Mouse (Mus musculus): Measurements from ENCODE around the gene Mybbp1a.

Mybbp1a gene

GRCm38 (mm10) chr11:72447475-72447874 lies 6.3 kb downstream of the Mybbp1a start:
- no peak for DNase-seq

DNA sequence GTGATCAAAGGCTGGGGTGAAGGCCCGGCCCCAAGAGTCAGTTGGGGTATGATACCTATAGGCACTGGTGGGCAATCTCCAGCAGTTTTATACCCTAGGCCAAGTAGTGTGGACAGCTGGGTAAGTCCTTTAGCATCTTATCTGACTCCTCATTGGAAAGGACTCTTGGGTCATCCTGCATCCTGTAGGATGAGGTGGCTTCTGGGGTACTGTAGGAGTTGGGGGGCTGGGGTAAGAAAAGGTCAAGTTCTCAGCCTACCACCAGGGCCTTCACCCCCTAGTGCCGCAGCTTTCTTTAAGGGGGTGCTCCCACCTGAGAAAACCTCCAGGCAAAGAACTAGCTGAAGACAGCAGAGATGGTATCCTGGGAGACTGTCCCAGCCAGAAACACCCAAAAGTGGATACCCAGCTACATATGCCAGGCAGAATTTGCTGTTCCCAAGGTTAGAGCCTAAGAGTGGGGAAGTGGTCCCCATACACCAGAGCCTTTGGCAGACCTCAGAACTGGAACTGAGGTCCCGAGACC lies 11.0 kb downstream of the Mybbp1a start:
- DNase-seq = no peak

GRCm38 (mm10) chr11:72453105-72453953 lies 12.2 kb downstream of the Mybbp1a start:
- no peak for DNase-seq

DNA sequence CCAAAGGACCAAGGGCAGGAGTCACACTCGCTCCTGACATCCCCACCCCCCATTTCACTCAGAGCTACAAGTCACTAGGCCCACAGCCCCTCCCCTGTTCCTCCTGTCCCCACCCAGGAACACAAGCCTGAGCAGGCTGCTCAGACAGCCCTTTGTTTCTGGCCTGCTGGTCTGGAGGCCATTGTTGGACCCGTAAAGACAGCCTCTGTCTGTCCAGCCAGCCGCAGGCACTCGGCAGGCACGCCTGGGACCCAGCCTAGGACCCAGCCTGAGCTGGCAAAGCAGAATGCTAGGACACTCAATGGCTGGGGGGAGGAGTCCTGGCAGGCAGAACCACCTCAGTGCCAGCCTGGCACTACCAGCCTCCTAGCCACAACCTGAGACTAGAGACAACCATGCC lies 14.5 kb downstream of the Mybbp1a start:
- no peak for DNase-seq

GRCm38 (mm10) chr11:72457995-72458496 lies 16.9 kb downstream of the Mybbp1a start:
- DNase-seq = no peak

DNA sequence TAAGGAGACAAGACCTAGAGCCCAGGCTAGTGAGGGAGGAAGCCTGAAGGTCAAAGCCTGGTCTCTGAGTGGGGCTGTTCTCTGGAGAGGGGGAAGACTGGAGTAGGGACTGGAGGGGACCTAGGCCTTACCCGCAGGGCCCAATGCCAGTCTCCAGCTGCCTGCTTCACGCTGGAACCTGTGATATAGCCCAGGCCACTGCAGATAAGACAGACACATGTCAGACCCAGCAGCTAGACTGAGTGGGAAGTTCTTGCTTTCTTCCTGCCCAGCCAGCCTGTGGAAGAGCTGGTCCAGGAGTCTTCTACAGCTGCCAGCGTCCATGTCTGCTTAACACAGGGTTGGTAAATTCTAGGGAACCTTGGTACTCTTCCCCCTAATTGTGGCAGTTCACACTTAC lies 17.3 kb downstream of the Mybbp1a start:
- DNase-seq = no peak

DNA sequence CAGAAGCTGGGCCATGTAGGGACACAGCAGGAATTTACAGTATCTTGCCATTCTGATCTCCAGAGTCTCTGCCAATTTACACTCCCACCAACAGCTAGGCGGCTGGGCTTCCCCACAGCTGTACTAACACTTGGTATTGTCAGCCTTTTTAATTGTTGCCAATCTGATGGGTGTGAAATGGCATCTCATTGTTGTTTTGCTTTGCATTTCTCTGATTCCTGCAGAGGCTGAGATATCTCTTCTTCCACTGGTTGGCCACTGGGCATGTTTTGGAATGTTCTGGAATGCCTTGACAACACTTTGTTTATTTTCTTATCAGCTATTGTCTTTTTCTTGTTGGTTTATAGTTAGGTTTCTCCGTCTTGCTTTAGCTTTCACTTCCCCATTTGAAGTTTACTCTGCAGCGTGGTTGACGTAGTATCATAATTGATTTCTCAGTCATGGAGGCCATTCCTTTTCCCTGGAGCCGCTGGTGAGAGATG lies 20.4 kb downstream of the Mybbp1a start:
- DNase-seq = no peak

- no peak for DNase-seq
These were observed 23.7 kb downstream of the Mybbp1a start for GRCm38 (mm10) chr11:72464821-72465220.

DNA sequence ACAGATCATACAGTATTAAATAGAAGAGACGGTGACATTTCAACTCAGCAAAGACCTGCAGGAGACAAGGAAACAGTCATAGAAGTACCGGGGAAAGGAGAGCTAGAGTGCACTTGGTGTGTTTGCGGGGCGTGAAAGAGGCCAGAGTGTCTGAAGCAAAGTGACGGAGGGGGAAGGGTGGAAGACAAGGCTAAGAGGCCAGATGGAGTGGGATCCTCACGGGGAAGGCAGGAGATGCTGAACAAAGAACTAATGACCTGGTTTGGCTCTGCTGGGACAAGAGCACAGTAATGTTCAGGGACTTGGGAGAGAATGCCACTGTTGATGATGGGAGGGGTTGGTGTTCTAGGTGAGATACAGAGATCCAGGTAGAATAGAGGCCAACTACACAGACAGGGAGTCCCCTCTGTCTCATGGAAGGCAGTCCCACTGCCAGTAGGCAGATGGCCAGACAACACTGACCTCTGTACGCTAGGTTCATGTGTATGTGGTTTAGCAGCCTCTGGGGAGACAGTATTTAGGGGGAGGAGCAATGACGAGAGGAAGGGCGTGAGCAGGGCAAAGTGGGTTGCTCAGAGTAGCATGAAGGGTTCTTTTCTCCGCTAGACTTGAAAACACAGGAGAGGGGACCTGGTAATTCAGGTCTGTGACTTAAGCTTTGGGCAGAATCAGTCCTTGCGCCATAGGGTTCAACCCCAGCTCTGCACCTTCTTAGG lies 25.0 kb downstream of the Mybbp1a start:
- DNase-seq = no peak

DNA sequence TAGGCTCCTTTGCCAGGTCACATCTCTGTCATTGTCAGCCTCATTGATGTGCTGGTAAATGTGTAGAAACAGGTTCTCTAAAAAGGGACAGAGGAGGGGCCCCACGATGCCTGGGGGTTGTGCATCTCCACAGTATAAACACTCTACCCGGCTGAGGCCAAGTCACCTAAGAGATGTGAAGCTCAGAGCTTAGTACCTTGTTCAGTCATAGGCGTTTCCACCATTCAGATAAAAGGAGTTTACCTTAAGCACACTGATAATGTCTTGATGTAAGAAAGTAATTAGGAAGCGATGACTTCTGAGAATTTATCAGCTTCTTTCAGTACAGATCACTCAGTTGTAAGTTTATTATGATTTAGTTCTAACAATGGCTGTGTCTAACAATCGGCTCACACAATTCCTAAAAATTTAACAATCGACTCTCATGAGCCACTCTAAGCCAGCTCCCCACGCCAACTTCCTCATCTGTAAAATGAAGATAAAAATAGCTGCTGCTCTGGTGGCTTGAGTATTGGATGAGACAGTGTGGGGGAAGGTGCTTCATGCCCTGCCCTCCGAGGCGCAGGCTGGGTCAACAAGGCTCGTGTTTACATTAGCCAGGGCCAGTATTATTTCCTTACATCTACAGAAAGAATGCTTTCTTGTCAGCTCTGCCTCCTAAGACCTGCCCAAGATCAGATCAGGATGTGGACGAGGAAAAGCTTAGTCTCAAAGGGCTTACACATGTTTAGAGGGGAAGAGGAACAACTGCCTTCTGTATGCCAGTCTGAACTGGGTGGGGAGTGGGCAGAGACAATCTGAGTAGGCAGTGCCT lies 25.7 kb downstream of the Mybbp1a start:
- no peak for DNase-seq

DNA sequence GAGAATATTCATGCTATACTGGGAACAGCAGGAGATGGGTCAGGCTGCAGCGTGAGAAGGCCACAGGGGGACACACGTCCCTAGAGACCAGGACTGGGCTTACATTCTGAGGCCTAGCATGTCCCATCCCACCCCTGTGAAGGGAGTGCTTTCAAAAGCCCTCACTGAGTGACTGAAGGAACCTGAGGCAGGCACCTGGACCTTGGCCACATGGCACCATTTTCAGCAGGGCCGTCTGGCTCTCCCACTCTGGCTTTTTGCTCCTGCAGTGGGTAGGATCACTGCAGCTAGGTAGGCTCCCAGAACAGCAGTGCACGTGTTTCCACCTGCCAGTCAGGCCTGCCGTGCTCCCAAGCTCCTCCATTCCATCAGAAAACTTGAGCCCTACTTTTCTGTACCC lies 27.4 kb downstream of the Mybbp1a start:
- no peak for DNase-seq

- DNase-seq = peak; percentile 11
These were observed 28.1 kb downstream of the Mybbp1a start for GRCm38 (mm10) chr11:72469217-72469616.

GRCm38 (mm10) chr11:72470004-72470403 lies 28.8 kb downstream of the Mybbp1a start:
- no peak for DNase-seq

GRCm38 (mm10) chr11:72471381-72471780 lies 30.2 kb downstream of the Mybbp1a start:
- no peak for DNase-seq

DNA sequence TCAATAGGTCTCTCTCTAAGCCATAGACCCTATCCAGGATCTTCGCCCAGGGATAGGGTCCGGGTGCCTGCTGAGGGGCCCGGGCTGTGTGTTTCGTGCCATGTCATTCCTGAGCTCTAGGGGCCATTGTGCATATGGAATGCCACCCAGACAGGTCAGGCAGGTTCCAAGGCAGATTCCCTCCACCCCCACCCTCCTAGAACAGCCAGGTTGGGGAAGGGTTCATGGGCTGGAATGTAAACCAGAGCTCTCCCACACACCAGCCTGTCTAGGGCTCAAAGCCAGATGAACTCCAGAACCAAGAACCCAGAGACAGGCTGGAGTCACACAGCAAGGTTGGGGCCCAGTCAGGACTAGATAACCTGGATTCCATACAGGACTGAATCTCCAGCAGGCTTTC lies 32.4 kb downstream of the Mybbp1a start:
- DNase-seq = no peak

- DNase-seq = no peak
These were observed 33.8 kb downstream of the Mybbp1a start for GRCm38 (mm10) chr11:72474926-72475325.

DNA sequence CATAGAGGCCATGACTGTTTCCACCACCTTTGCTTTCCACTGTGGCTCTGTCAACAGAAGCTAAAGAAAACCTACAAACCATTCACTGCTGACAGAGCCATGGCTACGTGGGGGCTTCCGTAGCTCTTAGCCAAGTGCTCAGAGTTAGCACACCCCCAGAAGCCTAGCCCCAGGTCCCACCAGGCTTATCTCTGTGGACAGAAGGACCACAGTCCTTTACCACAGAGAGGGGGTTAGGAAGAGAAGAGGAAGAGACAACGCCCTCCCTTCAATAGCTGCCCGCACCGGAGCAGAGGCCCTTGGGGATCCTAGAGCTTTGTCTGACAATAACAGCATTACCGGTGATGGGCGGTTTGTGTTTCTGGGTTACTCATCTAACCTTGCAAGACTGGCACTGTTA lies 34.3 kb downstream of the Mybbp1a start:
- DNase-seq = no peak

GRCm38 (mm10) chr11:72476074-72476625 lies 35.0 kb downstream of the Mybbp1a start:
- no peak for DNase-seq

- no peak for DNase-seq
These were observed 36.0 kb downstream of the Mybbp1a start for GRCm38 (mm10) chr11:72477182-72477581.

DNA sequence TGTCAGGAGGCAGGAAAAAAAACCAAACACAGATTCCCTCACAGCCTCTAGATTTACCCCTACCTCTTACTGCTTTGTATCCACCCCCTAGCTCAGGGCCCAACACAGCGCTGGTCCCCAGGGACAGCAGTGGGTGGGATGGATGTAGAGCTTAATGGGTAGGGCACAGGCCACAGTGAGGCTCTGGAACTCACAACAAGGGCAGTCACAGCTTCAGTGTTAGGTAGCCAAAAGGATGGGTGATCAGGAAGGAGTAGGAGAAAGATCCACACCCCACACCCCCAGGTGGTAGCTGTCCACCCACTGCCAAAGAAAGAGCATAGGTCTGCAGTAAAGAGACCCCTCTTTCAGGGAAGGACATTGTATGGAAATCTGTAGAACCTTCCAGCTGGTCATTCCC lies 36.5 kb downstream of the Mybbp1a start:
- DNase-seq = no peak

GRCm38 (mm10) chr11:72478228-72478627 lies 37.1 kb downstream of the Mybbp1a start:
- DNase-seq = no peak

DNA sequence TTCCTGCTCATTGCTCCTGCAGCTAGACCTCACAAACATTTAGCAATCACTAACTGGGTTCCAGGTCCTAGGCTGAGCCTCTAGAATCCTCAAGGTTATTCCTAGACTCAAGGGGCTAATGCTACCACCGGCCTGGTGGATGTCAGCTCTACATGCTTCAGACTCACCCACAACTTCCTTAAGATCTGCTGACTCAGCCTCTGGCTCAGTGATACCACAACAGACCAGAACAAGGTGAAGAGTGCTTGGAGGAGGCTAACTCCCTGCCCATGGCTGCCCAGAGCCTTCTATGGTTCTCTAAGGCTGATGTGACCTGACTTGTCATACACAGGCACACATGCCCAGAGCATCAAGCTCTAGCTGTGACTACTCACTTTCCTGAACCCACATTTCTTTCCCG lies 38.3 kb downstream of the Mybbp1a start:
- no peak for DNase-seq

- no peak for DNase-seq
These were observed 40.2 kb downstream of the Mybbp1a start for GRCm38 (mm10) chr11:72481313-72481712.
